Mouse (Mus musculus) hindbrain, embryonic 10.5 days (tissue): Measurements from ENCODE around the gene Ppm1a. TPM values are rescaled to one million over a fixed set of nuclear protein-coding genes. Genes with fewer than 3 reads are reported as not detected.
A peak's percentile ranks its signal among the peaks of the same experiment; 100 is the strongest.

ENCODE experiments used
- DNase-seq: peaks from one replicate; pipeline ENCODE4 v3.0.0-alpha.2; 2017; ENCODE audit warnings: low spot score
- H3K27ac ChIP-seq: fragments of 300-500 bp; sonication (generic); 2 replicates; pipeline ENCODE4 v1.5.1; 2016; ENCODE audit warnings: mild to moderate bottlenecking, moderate library complexity
- H3K27me3 ChIP-seq: fragments of 300-500 bp; sonication (generic); 2 replicates; pipeline ENCODE4 v1.6.1; 2016; ENCODE audit warnings: mild to moderate bottlenecking; ENCODE audit not compliant: poor library complexity, insufficient read depth, severe bottlenecking
- H3K36me3 ChIP-seq: fragments of 300-500 bp; sonication (generic); 2 replicates; pipeline ENCODE4 v1.6.1; 2016; ENCODE audit warnings: mild to moderate bottlenecking, moderate library complexity
- H3K4me1 ChIP-seq: fragments of 300-500 bp; sonication (generic); replicated peaks from 2 replicates; pipeline ENCODE4 v1.6.1; 2016; ENCODE audit warnings: mild to moderate bottlenecking
- H3K4me3 ChIP-seq: fragments of 300-500 bp; sonication (generic); 2 replicates; pipeline ENCODE4 v1.5.1; 2016; ENCODE audit warnings: mild to moderate bottlenecking, moderate library complexity
- H3K9me3 ChIP-seq: fragments of 300-500 bp; sonication (generic); 2 replicates; pipeline ENCODE4 v1.6.1; 2016; ENCODE audit warnings: mild to moderate bottlenecking, moderate library complexity
- WGBS: fragments of 180-500 bp; shearing (Covaris S2); methylation state at CpG from one replicate; pipeline ENCODE4 v1.1.7; 2016; 5-methylcytosine and 5-hydroxymethylcytosine counted together
- polyA plus RNA-seq: library from polyadenylated mRNA; unstranded; fragments of >200 nt; fragmentation: Nextera tagmentation; extraction: Ambion mirVana; gene quantifications from 2 replicates; pipeline ENCODE4 v1.2.1, GENCODE M21; 2016

Gene Ppm1a
- polyA plus RNA-seq, 1 experiment from 2014 or later = 54.3 TPM

DNA sequence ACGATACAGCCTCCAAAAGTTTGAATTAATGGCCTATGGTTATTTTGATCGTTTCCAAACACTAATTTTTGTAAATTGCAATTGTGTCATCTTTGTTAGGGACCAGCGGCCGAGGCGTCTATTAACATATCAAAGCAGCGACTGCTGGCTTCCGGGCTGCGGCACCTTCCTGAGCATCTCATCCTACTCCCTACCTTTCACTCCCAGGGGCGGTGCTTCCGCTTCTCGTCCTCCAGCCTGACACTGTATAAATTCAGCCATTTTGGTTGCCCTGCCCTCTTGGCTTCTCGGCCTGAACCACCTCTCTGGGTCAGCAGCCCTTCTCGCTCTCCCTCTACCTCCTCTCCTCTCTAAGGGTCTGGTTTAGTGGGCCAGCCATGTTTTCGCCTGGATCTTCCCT, 11.8 kb upstream of the Ppm1a start:
- Histone ChIP-seq H3K4me3 (no peak overlapping the region), H3K4me1 (no peaks in the 10 kb centered on the region; the same call in 1 of the 2 replicates), H3K27me3 (no peaks in the 10 kb centered on the region), H3K9me3 (no peaks in the 10 kb centered on the region), H3K27ac (no peak overlapping the region), H3K36me3 (no peaks in the 10 kb centered on the region)
- WGBS = 59% methylated on average over 14 of the region's 14 CpGs
- no peak for DNase-seq

- H3K27ac ChIP-seq = no peak overlapping the region
- H3K4me1 ChIP-seq = no peaks in the 10 kb centered on the region; the same call in 1 of the 2 replicates
- no peaks in the 10 kb centered on the region for H3K9me3 ChIP-seq
- 74% methylated on average over 4 of the region's 4 CpGs for whole genome bisulfite sequencing
- H3K36me3 ChIP-seq = no peaks in the 10 kb centered on the region
- no peak overlapping the region for H3K4me3 ChIP-seq
- no peaks in the 10 kb centered on the region for H3K27me3 ChIP-seq
- DNase-seq = no peak
These were observed 8.9 kb upstream of the Ppm1a start for GRCm38 (mm10) chr12:72748341-72748740.

- no peaks in the 10 kb centered on the region for H3K27me3 ChIP-seq
- DNase-seq = no peak
- 91% methylated on average over 4 of the region's 4 CpGs for WGBS
These were observed 8.4 kb upstream of the Ppm1a start for GRCm38 (mm10) chr12:72748841-72749240.

GRCm38 (mm10) chr12:72749500-72749899, 7.8 kb upstream of the Ppm1a start:
- H3K36me3 ChIP-seq = no peaks in the 10 kb centered on the region
- no peak overlapping the region for H3K4me3 ChIP-seq
- H3K27me3 ChIP-seq = no peaks in the 10 kb centered on the region
- DNase-seq = no peak
- H3K9me3 ChIP-seq = no peaks in the 10 kb centered on the region
- H3K4me1 ChIP-seq = no peaks in the 10 kb centered on the region; the same call in 1 of the 2 replicates
- no peak overlapping the region for H3K27ac ChIP-seq
- 91% methylated on average over 2 of the region's 2 CpGs for WGBS

More at GRCm38 (mm10) chr12:72748841-72749240, 8.4 kb upstream of the Ppm1a start:
- H3K36me3 ChIP-seq = no peaks in the 10 kb centered on the region
- no peaks in the 10 kb centered on the region for H3K9me3 ChIP-seq
- no peak overlapping the region for H3K27ac ChIP-seq
- no peaks in the 10 kb centered on the region; the same call in 1 of the 2 replicates for H3K4me1 ChIP-seq
- H3K4me3 ChIP-seq = no peak overlapping the region

GRCm38 (mm10) chr12:72750016-72750415, 7.2 kb upstream of the Ppm1a start:
- no peaks in the 10 kb centered on the region for H3K36me3 ChIP-seq
- WGBS = 87% methylated on average over 5 of the region's 5 CpGs

GRCm38 (mm10) chr12:72750606-72751005, 6.6 kb upstream of the Ppm1a start:
- DNase-seq = no peak
- no peak overlapping the region for H3K27ac ChIP-seq
- no peaks in the 10 kb centered on the region for H3K9me3 ChIP-seq
- no peaks in the 10 kb centered on the region for H3K36me3 ChIP-seq
- H3K27me3 ChIP-seq = no peaks in the 10 kb centered on the region
- WGBS = 83% methylated on average over 2 of the region's 2 CpGs
- H3K4me1 ChIP-seq = no peaks in the 10 kb centered on the region; the same call in 1 of the 2 replicates
- H3K4me3 ChIP-seq = no peak overlapping the region

More at GRCm38 (mm10) chr12:72750016-72750415, 7.2 kb upstream of the Ppm1a start:
- no peak overlapping the region for H3K27ac ChIP-seq
- no peak for DNase-seq
- no peak overlapping the region for H3K4me3 ChIP-seq
- no peaks in the 10 kb centered on the region for H3K27me3 ChIP-seq
- no peaks in the 10 kb centered on the region; the same call in 1 of the 2 replicates for H3K4me1 ChIP-seq
- no peaks in the 10 kb centered on the region for H3K9me3 ChIP-seq

DNA sequence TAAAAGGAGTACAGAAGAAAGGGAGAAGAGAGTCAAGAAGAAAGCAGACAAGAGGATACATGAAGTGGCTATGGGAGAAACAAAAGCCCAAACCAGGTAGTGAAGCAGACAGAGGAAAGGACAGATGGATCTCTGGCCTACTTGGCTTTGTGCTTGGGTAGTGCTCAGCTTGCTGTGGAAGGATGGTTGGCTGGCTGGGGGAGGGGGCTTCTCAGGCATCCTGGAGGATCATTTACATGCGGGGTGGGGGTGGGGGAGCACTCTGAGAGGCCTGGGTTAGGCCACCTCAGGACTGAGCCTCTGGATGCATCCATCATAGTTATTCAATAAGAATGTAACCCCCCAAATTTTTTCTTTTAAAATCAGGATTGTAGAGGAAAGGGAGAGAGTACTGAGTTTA, 341 bp downstream of the Ppm1a start:
- Histone ChIP-seq H3K4me3 (no peak overlapping the region), H3K27me3 (no peaks in the 10 kb centered on the region), H3K9me3 (no peaks in the 10 kb centered on the region), H3K4me1 (peaks cover 34% of the 10 kb centered on the region), H3K36me3 (no peaks in the 10 kb centered on the region), H3K27ac (peak overlapping the region; percentile 82)
- DNase-seq = peak; percentile 52
- WGBS = 3% methylated on average over 1 of the region's 1 CpGs

DNA sequence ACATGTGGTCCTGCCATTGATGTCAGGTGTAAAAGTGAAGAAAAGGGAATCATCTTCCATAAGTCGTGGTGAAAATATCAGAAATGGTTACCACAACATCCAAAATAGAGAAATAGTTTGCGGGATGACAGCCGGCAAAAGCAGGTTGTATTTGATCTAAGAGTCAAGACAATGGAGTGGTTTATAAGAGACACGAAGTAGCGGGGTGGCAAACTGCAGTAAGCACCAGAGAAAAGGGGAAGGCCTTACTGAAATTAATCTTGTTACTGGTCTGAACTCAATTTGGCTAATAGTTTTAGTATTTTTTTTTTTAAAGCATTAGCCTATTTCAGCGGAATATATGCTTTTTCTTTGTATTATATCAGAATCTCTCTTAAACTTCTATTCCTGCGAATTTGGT, 2.7 kb downstream of the Ppm1a start:
- peaks cover 45% of the 10 kb centered on the region for H3K4me1 ChIP-seq
- no peaks in the 10 kb centered on the region for H3K9me3 ChIP-seq
- no peak for DNase-seq
- 16% methylated on average over 7 of the region's 7 CpGs for WGBS
- H3K4me3 ChIP-seq = peak overlapping the region; percentile 82
- peak overlapping the region; percentile 99 for H3K27ac ChIP-seq
- no peaks in the 10 kb centered on the region for H3K36me3 ChIP-seq
- H3K27me3 ChIP-seq = no peaks in the 10 kb centered on the region

DNA sequence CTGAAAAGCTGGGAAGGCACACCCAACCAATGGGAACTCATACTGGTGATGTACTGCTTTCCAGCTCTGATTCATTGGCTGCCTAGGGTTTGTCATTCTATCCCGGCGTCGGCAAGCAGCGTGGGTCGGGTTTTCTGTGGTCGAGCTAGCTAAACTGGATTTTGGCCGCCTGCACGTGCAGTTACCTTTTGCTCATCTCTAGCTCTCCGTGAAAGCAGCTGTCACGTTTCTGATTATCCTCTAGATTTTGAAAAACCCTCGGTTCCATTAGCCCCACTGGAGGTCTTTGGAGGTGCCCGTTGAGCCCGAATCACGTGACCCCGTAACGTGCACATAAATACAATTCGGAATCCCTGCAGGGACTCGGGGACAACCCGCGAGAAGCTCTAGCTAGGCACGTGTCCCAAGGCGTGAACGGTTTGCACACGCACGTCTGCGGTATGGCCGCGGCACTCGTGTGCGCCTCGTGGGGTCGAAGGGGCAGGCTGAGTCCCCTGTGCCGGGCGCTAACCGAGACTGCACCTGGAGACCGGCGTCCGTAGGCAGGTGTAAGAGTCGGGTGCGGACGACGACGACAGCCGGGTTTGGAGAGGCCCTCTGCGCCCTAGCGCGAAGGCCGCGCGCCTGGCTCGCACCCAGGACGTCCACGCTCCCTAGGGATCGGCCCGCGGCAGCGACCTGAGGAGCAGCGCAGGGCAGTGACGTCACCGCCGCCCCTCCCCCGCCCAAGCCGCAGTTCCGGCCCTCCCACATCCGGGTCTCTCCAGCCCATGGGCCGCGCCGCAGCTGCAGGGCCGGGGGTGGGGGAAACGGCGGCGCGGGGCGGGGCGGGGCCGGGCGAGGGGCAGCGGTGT, 3.3 kb downstream of the Ppm1a start:
- WGBS = under 1% methylated on average over 70 of the region's 78 CpGs
- peak overlapping the region; percentile 99 for H3K27ac ChIP-seq
- DNase-seq = peak; percentile 95
- no peaks in the 10 kb centered on the region for H3K36me3 ChIP-seq
- H3K27me3 ChIP-seq = no peaks in the 10 kb centered on the region
- H3K4me1 ChIP-seq = peaks cover 45% of the 10 kb centered on the region
- H3K9me3 ChIP-seq = no peaks in the 10 kb centered on the region
- peak overlapping the region; percentile 82 for H3K4me3 ChIP-seq

GRCm38 (mm10) chr12:72761230-72761648, 4.0 kb downstream of the Ppm1a start:
- DNase-seq = no peak
- Histone ChIP-seq H3K9me3 (no peaks in the 10 kb centered on the region), H3K27ac (peak overlapping the region; percentile 99), H3K4me1 (peaks cover 44% of the 10 kb centered on the region), H3K27me3 (no peaks in the 10 kb centered on the region), H3K4me3 (peak overlapping the region; percentile 82), H3K36me3 (no peaks in the 10 kb centered on the region)
- under 1% methylated on average over 63 of the region's 71 CpGs for WGBS

DNA sequence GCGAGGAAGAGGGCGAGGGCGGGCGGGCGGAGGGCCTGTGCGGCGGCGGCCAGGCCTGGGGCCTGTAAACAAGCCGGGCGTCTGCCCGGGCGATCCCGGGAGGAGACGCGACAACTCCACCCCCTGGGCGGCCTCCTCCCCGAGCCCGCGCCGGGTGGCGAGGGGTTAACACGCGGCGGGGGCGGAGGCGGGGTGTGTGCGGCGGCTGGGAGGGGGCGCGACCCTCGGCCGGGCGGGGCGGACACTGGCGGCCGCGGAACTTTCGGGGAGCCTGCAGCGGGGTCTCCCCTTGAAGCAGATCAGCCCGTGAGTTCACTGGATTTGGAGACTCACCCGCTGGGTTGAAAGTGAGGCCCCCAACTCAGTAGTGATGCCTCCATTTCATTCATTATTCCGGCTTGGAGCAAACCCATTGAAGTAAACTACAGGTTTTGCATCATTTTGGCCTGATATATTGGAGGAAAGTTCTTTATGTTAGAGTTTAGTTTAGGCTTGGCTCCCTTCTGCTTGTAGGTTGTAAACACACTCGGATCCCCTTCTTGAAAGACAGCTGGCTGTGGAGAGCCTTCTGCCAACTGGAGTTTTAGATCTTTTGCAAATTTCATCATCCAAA, 4.5 kb downstream of the Ppm1a start:
- Histone ChIP-seq H3K36me3 (no peaks in the 10 kb centered on the region), H3K4me3 (peak overlapping the region; percentile 82), H3K4me1 (peaks cover 39% of the 10 kb centered on the region), H3K27me3 (no peaks in the 10 kb centered on the region), H3K9me3 (no peaks in the 10 kb centered on the region), H3K27ac (peak overlapping the region; percentile 99)
- DNase-seq = peak; percentile 69
- under 1% methylated on average over 42 of the region's 43 CpGs for WGBS

DNA sequence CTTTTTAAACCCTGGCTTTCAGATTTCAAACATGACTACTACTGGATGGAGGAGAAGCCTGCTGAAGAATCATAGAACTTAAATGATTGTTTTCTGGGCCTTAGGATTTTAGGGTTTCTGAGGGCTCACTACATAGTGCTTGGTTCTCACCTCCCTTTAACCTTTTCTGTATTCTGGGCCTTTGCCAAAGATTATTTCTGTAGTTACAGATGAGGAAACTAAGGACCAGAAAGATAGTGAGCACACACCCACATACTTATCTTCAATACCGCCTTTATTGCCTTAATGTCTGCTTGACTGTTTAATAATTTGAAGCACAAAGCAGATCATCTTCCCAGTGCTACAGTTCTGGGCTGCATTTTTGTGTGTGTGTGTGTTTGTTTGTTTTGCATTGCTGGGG, 5.2 kb downstream of the Ppm1a start:
- DNase-seq = no peak
- Histone ChIP-seq H3K9me3 (no peaks in the 10 kb centered on the region), H3K4me3 (peak overlapping the region; percentile 82), H3K4me1 (peaks cover 32% of the 10 kb centered on the region), H3K36me3 (no peaks in the 10 kb centered on the region), H3K27ac (peak overlapping the region; percentile 99), H3K27me3 (no peaks in the 10 kb centered on the region)
- 61% methylated on average over 1 of the region's 1 CpGs for WGBS

GRCm38 (mm10) chr12:72763156-72763555, 5.9 kb downstream of the Ppm1a start:
- Histone ChIP-seq H3K27me3 (no peaks in the 10 kb centered on the region), H3K4me3 (peak overlapping the region; percentile 82), H3K36me3 (no peaks in the 10 kb centered on the region), H3K4me1 (peaks cover 26% of the 10 kb centered on the region), H3K9me3 (no peaks in the 10 kb centered on the region), H3K27ac (no peak overlapping the region)
- no peak for DNase-seq
- 57% methylated on average over 1 of the region's 1 CpGs for WGBS
